Mouse (Mus musculus) erythroid progenitor cell, adult 5-6 weeks (primary cell): Measurements from ENCODE around the gene Frmpd2. TPM values are rescaled to one million over a fixed set of nuclear protein-coding genes. Genes with fewer than 3 reads are reported as not detected.

Source experiments
- ATAC-seq: replicated peaks from 2 replicates; pipeline ENCODE4 v1.8.0; 2016; ENCODE audit warnings: moderate number of reproducible peaks, mild to moderate bottlenecking, moderate TSS enrichment, inconsistent platforms; ENCODE audit not compliant: poor library complexity, low FRiP score, severe bottlenecking
- total RNA-seq, 2 experiments: library from RNA; stranded (forward) in 1 of 2; stranded (reverse) in 1 of 2; fragments of 150-400 nt in 1 of 2; fragments of 186-747, 209-891 nt in 1 of 2; gene quantifications; 2 replicates each; pipeline versions ENCODE4 v1.2.3 to v1.2.4; 2015 to 2017; ENCODE audit warnings: low replicate concordance in 2 of 2

Frmpd2 gene
- total RNA-seq, 2 experiments from 2014 or later, result not detected

GRCm38 (mm10) chr14:33588951-33589350 lies 117.5 kb downstream of the Frmpd2 start, which contains the start of gene Ptpn20:
TSS of gene Ptpn20 (plus strand) at chr14:33589207.
- ATAC-seq, result 0 out of 2 replicates have a peak, but pooled peaks have one; percentile 14

GRCm38 (mm10) chr14:33598376-33599130 lies 127.1 kb downstream of the Frmpd2 start:
- no peak for ATAC-seq

- no peak for ATAC-seq
These were observed 135.9 kb downstream of the Frmpd2 start for GRCm38 (mm10) chr14:33607431-33607830.

Other genes starting within 250 kb of the Frmpd2 start
- gene Mapk8, start 24.5 kb upstream of the Frmpd2 start, total RNA-seq (2015; ENCODE audit: low replicate concordance), result 12.6 and 18.4 TPM in 2 replicates
- gene Mapk8, start 24.5 kb upstream of the Frmpd2 start, total RNA-seq (2017; ENCODE audit: low replicate concordance), result 7.9 and 17.6 TPM in 2 replicates
- not detected in 2 replicates for gene Ptpn20, start 117.5 kb downstream of the Frmpd2 start, total RNA-seq (2015; ENCODE audit: low replicate concordance)
- gene Ptpn20, start 117.5 kb downstream of the Frmpd2 start, total RNA-seq (2017; ENCODE audit: low replicate concordance), result 0.26 TPM in 1 of 2 replicates, not detected in the other